Mouse (Mus musculus) spleen, adult 18-20 months (tissue): ENCODE measurements around the gene Ldah.
A peak's percentile ranks its signal among the peaks of the same experiment; 100 is the strongest.

Source experiments
- DNase-seq, 2 experiments: peaks; one replicate each; pipeline ENCODE4 v3.0.0; 2022; ENCODE audit warnings: mixed read lengths in 2 of 2

Ldah gene

DNA sequence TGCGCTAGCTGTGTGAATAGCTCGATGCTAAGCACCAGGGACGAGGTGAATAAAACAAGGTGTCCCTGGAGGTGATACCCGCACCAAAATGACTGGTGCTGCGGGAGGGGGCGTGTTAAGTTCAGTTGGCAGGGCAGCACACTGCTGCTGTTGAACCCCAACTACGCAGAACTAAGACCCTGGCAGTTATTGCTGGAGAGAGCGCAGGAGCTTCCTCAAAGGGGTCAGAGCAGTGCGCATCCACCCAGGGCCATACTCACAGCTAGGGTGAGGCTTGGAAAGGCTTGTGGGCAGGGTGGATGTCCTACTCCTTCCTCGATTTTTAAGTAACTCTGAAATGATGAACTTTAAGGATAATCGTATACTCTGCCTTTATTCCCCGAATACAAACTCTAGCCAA is 105.9 kb downstream of the Ldah start:
- no peak for DNase-seq

DNA sequence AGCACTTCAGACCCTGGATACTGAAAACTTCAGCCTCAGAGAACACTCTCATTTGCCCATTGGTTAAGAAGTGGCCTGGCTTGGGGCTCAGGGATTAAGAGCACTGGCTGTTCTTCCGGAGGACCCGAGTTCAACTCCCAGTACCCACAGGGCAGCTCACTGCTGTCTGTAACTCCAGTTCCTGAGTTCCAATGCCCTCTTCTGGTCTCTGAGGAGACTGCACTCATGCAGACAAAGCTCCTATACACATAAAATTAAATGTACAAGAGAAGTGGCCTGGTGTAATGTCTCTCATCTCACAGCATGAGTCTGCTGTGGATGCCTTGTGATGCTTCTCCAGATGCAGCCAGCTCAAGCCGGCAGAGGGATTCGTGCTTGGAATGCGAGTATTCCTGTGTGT is 108.6 kb downstream of the Ldah start:
- DNase-seq = no peak

DNA sequence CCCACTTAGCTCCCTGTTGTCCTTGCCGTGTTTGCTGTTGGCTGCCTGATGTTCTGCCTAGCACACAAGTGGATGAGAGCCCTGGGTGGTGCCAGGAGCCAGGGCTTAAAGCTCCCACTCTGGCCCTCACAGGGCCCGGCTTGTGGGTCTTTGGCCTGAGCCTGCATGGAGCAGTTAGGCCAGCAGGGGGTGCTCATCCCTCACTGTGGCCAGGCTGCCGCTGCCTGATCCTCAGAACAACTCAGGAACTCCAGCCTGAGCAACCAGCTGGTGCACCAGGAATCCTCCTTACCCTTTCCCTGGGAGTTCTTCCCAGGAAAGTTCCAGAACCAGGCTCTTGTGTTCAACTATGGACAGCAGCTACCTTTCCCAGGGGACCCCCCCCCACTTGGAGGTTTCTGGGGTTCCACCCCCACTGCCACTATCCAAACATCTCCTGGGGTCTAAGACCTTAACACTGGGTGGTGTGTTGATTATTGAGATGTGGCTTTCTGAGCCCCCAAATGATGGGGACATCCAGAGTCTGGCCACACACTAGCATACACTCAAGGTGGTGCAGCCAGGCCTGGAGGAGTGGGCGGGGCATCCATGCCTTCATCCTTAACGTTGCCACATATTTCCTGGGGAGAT is 112.3 kb downstream of the Ldah start:
- peak; percentile 56 to 77 for DNase-seq

DNA sequence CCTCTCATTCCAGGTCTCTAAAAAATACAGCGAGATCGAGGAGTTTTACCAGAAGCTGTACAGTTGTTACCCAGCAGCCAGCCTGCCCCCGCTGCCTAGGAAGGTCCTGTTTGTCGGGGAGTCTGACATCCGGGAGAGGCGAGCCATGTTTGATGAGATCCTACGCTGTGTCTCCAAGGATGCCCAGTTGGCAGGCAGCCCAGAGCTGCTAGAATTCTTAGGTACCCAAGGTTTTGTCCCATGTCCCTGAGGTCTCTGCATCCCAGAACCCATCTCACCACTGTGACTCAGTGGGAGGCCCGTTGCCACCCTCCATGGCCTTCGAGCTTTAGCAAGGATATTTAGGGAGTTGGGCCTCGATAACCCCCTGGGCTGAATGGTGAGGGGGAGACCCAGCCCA is 113.6 kb downstream of the Ldah start:
- DNase-seq = no peak

DNA sequence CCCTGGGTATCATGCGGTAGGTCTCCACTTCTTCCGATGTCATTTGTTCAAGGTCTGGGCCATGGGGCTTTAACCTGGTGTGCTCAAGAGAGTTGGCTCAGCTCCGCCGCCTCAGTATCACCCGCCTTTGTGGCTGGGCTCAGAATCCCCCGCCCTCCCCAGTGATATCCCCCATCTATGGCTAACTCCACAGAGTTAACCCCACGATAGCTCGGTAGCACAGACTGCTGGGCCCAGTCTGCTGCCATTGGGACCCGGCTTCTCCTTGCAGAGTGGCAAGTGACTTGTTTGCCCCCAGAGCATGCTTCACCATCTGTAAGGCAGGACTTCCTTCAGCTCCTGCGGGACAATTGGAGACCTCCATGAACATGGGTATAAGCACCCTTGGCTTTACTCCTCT is 116.2 kb downstream of the Ldah start:
- no peak for DNase-seq

DNA sequence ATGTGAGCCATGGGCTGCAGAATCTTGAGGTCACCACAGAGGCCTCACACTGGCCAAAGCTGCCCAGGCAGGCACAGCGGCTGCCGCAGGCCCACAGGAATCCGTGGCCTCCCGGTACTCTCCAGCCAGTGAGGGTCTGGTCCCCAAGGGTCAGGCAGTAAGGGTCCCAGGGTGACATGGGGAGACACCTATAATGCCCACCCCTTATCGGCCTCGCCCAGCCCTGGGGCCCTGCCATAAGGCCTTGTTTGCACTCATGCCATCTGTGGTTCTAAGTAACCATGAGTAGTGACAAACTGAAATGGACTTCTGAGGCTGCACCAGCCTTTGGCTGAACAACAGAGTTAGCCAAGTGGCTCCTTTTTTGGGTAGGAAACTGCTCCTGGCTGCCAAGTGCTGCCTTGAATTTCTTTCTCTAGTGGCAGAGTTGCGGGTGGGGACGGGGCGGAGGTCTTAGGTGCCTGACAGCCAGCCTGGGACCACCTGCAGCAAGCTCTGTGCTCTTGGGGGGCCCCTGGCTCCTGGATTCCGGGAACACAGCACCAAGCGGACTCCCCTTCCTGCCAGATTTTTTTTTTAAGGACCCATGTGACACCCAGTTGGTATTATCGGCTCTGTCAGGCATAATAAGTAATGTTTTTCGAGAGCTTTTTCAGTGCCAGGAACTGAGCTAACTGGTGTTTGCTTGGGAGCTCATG is 117.5 kb downstream of the Ldah start:
- DNase-seq = no peak

DNA sequence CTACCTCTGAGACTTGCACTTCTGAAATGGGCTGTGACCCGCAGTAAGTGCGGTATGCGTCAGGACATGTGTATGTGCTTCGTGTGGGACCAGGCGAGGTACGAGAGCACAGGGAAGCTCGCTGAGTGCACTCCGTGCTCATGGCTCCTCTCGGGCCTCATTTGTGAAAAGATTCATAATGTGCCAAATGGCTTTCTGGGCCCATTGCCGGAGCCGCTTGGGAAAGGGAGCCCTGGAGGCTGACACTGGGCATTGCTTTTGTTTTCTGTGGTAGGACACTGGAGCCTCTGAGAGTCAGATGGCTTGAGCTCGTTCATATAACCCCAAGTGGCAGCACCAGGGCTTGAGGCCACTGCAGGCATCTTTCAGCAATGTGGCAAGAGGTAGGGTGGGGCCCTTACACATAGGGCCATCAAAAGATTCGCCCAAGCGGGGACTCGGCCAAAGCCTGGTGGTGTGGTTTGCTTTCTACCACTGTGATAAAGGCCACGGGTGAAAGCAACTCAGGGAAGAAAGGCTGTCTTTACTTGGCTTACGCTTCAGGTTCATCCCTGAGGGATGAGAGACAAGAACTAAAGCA is 118.1 kb downstream of the Ldah start:
- DNase-seq = no peak

DNA sequence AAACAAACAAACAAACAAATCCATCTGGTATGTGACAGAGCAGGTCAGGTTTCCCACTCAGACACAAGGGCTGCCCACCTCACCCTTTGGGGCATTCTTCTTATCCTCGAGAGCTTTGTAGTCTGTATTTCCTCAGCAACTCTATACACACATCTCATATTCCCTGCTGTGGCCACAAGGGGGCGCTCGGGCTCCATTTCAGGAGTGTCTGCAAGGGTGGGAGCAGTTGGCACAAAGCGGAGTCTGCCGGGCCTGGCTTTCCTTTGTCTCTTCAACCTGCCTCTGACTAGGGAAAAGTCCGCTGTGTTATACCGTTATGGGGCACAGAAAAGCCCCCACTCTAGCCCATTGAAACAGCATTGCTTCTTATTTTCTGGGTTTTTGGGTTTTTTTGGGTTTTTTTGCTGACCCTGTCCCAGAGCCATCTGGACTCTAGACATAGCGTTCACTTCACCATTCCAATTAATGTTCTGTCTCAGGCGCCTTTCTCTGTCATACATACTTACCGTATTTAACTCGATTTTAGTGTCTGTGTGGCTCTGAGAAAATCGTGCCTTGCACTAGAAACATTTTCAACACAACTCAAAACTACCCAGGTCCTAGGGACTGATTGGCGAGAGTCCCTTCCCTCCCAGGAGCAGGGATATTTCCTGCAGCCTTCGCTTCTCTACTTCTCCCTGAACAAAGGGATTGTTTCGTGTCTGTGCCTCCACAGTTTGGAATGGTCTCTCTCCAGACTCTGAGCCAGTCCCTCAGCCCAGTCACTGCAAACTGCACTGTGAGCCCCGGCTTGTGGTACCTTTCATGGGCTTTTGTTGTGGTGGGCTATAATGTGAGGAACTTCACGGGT is 119.1 kb downstream of the Ldah start:
- DNase-seq = peak; percentile 78 to 90

DNA sequence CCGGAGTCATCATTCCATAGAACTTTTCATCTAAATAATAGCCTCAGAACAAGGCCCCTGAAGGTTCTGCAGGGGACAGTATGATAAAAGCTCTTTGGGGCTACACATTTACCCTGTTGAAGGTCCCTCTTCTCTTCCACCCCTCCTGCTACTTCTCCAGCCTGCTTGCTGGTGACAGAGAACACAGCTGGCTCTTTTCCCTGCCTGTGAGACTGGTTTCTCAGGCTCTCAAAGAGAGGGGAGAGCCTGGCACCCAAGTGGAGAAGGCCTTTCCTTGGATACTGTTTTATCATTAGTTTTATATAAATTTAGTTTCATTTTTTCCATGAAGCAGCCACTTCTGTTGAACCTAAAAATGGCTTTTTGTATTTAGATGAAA is 119.8 kb downstream of the Ldah start:
- DNase-seq = no peak

DNA sequence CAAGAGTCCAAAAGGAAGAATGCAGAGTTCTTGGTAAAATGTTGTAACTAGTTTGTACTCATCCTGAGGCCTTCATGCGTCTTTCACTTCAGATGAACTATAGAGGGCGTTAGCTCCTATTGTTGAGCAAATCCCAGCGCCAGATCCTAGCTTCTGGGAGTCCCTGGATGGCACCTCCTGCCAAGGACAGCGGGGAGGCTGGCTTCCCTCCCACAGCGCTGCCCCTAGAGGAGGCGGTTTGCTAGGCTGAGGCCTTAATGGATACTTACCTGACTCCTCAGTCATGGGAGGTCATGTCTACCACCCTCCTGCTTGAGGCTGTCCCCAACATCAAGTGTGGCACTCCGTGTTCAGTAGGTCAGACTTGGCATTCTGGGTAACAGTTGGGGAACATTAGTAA is 121.3 kb downstream of the Ldah start:
- DNase-seq = no peak

DNA sequence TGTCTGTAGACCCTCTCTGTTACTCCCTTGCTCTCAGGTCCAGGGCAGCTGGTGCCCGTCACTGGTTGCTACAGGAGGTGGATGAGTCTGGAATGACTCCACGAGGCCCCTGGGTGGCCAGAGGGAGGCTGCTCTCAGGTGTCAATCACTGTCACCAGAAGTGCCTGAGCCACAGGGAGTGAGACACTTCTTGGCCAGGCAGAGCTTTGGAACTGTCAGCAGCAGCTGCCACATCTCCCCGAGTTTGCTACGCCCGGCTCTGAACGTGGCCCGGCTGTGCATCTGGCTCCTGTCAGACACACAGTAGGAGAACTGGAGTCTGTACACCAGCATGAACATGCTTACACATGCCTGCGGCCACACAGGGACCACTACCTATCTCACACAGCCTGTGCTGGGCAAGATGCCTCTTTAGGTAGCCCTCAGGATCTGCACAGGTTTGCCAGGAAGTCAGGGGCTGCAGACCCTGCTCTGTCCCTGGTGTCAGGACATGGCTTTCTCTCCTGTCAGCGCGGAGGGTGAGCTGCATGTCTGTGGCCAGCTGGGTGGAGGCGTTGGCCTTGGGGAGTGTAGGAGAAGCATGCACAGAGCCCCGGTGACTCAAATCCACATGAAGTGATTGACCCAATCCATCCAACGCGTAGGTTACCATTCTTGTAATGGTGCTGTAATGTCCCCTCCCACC is 123.7 kb downstream of the Ldah start:
- no peak for DNase-seq

DNA sequence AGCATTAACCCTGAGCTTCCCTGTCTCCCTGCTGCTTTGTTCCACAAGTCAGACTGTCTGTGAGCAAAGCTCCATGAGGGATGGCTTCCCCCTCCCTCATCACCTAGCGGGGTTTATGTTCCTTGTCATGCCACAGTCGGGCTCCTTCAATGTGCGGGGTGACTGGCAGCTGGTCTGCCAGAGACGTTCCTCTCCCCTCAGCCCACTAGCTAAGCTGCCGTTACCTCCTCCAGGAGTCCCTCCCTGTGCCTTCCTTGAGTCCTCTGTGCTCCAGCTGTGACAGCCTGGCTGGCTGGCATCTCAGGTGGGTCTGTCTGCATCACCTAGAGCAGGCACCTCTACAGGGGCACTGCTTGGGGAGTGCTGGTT is 124.3 kb downstream of the Ldah start:
- DNase-seq = no peak

DNA sequence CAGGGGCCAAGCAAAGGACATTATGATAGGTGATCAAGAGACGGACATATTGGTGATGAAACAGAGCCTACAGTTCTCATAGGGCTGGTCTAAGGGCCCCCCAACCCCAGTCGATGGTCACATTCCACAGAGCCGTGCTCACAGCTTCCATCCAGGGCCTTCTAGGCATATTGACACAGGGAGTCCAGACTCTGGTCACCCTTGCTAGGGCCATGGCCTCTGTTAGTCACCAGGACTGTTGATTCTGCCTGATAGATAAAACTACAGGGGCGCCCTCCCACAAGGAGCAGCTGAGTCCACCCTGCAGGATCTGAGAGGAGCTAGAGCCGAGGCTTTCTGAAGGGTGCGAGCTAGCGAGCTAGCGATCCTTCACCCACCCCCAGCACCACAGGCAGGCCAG is 125.7 kb downstream of the Ldah start:
- no peak for DNase-seq

DNA sequence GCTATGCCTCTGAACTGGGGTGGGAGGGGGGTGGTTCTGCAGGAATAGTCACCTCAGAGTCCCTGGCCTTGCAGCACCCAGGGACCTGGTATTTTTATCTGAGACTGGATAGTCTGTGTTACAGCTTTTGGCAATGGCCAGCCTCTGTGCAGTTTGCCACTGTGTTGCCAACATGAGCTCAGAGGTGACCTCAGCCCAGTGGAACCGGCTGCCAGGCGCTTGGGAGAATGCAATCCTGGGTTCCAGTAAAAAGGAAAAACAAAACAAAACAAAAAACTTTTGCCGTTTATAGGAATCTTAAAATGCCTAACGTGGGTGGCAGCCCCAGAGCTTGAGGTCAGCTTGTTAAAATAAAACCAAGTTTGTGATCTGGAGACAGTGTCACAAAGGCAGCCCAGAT is 126.4 kb downstream of the Ldah start:
- DNase-seq = no peak
